Mouse (Mus musculus) heart, embryonic 11.5 days (tissue): ENCODE measurements around the gene 1700129C05Rik. TPM values are rescaled to one million over a fixed set of nuclear protein-coding genes. Genes with fewer than 3 reads are reported as not detected.

Experiments used
- ATAC-seq: fragments of 200-750 bp; cut with Nextera tagmentation; replicated peaks from 2 replicates; pipeline ENCODE4 v1.8.0; 2017; ENCODE audit warnings: moderate library complexity; ENCODE audit not compliant: insufficient number of reproducible peaks, low FRiP score, low TSS enrichment
- H3K27ac ChIP-seq: fragments of 300-500 bp; sonication (generic); 2 replicates; pipeline ENCODE4 v1.5.1; 2014; ENCODE audit warnings: mild to moderate bottlenecking, low read depth, low read length
- H3K27me3 ChIP-seq: fragments of 300-500 bp; sonication (generic); 2 replicates; pipeline ENCODE4 v1.6.1; 2014; ENCODE audit warnings: mild to moderate bottlenecking, low read length, mixed read lengths; ENCODE audit not compliant: control insufficient read depth, insufficient read depth
- H3K36me3 ChIP-seq: fragments of 300-500 bp; sonication (generic); 2 replicates; pipeline ENCODE4 v1.6.1; 2014; ENCODE audit warnings: mild to moderate bottlenecking, low read length, moderate library complexity, mixed read lengths; ENCODE audit not compliant: control insufficient read depth, insufficient read depth
- H3K4me1 ChIP-seq: fragments of 300-500 bp; sonication (generic); 2 replicates; pipeline ENCODE4 v1.6.1; 2014; ENCODE audit warnings: low read length; ENCODE audit not compliant: control insufficient read depth, insufficient read depth
- H3K4me2 ChIP-seq: fragments of 300-500 bp; sonication (generic); 2 replicates; pipeline ENCODE4 v1.6.1; 2014; ENCODE audit warnings: mild to moderate bottlenecking, moderate library complexity
- H3K4me3 ChIP-seq: fragments of 300-500 bp; sonication (generic); 2 replicates; pipeline ENCODE4 v1.5.1; 2014; ENCODE audit warnings: low read depth, low read length
- H3K9ac ChIP-seq: fragments of 300-500 bp; sonication (generic); 2 replicates; pipeline ENCODE4 v1.6.1; 2014; ENCODE audit warnings: mild to moderate bottlenecking, low read depth, low read length, moderate library complexity
- H3K9me3 ChIP-seq: fragments of 300-500 bp; sonication (generic); replicated peaks from 2 replicates; pipeline ENCODE4 v1.6.1; 2016; ENCODE audit warnings: low read length; ENCODE audit not compliant: control insufficient read depth
- WGBS: fragments of 180-500 bp; shearing (Covaris S2); extraction: QIAGEN DNeasy Blood & Tissue Kit; methylation state at CpG from one replicate; pipeline ENCODE4 v1.1.7; 2014; ENCODE audit not compliant: insufficient replicate concordance; 5-methylcytosine and 5-hydroxymethylcytosine counted together
- polyA plus RNA-seq: library from polyadenylated mRNA; unstranded; fragments of >200 nt; fragmentation: Nextera tagmentation; extraction: Ambion mirVana; gene quantifications from 2 replicates; pipeline ENCODE4 v1.2.1, GENCODE M21; 2014

1700129C05Rik gene
- polyA plus RNA-seq, 1 experiment from 2014 or later = not detected

DNA sequence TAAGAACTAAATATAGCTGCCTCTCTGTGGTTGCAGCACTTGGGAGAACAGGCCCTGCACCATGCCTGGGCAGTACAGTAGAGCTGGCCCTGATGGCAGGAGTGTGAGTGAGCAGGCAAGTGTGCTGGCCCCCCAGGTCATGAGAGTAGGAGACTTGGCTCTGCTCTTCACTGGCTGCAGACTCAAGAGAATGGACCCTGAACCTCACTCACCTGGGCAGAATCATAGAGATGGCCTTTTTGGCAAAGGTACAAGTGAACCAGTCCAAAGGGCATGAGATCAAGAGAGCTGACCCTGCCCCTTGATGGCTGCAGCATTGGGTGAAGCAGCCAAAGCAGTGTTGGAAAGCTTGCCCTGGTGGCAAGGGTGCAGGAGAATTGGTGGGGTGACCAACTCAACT, 49.1 kb downstream of the 1700129C05Rik start:
- no peak overlapping the region for H3K9ac ChIP-seq
- no peaks in the 10 kb centered on the region for H3K27me3 ChIP-seq
- H3K4me1 ChIP-seq = no peaks in the 10 kb centered on the region
- H3K36me3 ChIP-seq = no peaks in the 10 kb centered on the region
- no peak overlapping the region for H3K4me2 ChIP-seq
- H3K27ac ChIP-seq = no peak overlapping the region
- no peaks in the 10 kb centered on the region for H3K9me3 ChIP-seq
- no peak for ATAC-seq
- H3K4me3 ChIP-seq = no peak overlapping the region

DNA sequence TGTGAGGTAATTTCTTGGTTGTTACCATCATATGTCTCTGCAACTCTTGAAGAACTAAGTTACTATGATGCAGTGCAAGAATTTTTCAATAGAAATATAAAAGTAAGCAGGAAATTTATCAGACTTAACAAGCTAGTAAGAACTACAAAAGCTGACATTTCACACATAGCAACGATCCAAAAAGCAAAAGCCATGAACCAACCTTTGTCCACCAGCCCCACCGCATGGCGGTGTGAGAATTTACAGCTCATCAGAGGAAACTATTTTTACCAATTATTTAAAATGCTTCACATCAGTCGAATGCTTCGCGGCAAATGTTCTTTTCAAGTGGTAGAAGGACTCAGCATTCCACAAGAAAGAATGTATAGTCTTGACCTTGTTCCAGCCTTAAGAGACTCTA, 58.3 kb downstream of the 1700129C05Rik start:
- Histone ChIP-seq H3K36me3 (no peaks in the 10 kb centered on the region), H3K27me3 (no peaks in the 10 kb centered on the region), H3K27ac (no peak overlapping the region), H3K9me3 (no peaks in the 10 kb centered on the region), H3K9ac (no peak overlapping the region), H3K4me3 (no peak overlapping the region), H3K4me2 (no peak overlapping the region), H3K4me1 (no peaks in the 10 kb centered on the region)
- 38% methylated on average over 6 of the region's 6 CpGs for WGBS
- ATAC-seq = no peak

Other genes starting within 250 kb of the 1700129C05Rik start
- not detected in 2 replicates for gene Gm5142, start 35.9 kb upstream of the 1700129C05Rik start, polyA plus RNA-seq
- 35.8 and 39.3 TPM in 2 replicates for gene Rcbtb1, start 58.3 kb upstream of the 1700129C05Rik start, polyA plus RNA-seq
- not detected in 2 replicates for gene Gm6904, start 117.3 kb upstream of the 1700129C05Rik start, polyA plus RNA-seq
- gene Phf11a, start 154.6 kb upstream of the 1700129C05Rik start, polyA plus RNA-seq = not detected in 2 replicates
- gene Phf11b, start 198.5 kb upstream of the 1700129C05Rik start, polyA plus RNA-seq = not detected in 2 replicates
- 0.17 and 0.21 TPM in 2 replicates for gene Phf11d, start 222.6 kb upstream of the 1700129C05Rik start, polyA plus RNA-seq